Mouse (Mus musculus): ENCODE data around the gene Fam71e1. TPM values are rescaled to one million over a fixed set of nuclear protein-coding genes. Genes with fewer than 3 reads are reported as not detected.

The Fam71e1 gene
- polyA plus RNA-seq (2016; fragmentation: Nextera tagmentation; extraction: Ambion mirVana) = 32.4 and 35.1 TPM in 2 replicates

GRCm38 (mm10) chr7:44495992-44496770 is at the start of gene Fam71e1, which contains the start of gene Emc10:
TSS of gene Fam71e1 (plus strand) at chr7:44496581.
TSS of gene Emc10 (minus strand) at chr7:44496529.
- Histone ChIP-seq H3K4me1 (peaks cover 24% of the 10 kb centered on the region), H3K27ac (replicated peaks) (peak within 1 kb of the TSS; percentile 97), H3K4me3 (peak within 1 kb of the TSS; percentile 80), H3K27me3 (peaks cover 24% of the 10 kb centered on the region), H3K9me3 (no peaks in the 10 kb centered on the region), H3K36me3 (peaks cover 27% of the 10 kb centered on the region), H3K4me2 (replicated peaks) (peak within 1 kb of the TSS; percentile 83), H3K9ac (replicated peaks) (peak within 1 kb of the TSS; percentile 88)
- 1% methylated on average over 58 of the region's 58 CpGs for WGBS
- peak; percentile 96 for ATAC-seq (ENCODE audit: low FRiP score, low read depth)

- Histone ChIP-seq H3K36me3 (peaks cover 81% of the 10 kb centered on the region), H3K9ac (replicated peaks) (no peak overlapping the region), H3K27me3 (no peaks in the 10 kb centered on the region), H3K9me3 (no peaks in the 10 kb centered on the region), H3K4me2 (replicated peaks) (no peak overlapping the region), H3K4me1 (peaks cover 21% of the 10 kb centered on the region; the same call in 1 of the 2 replicates), H3K27ac (replicated peaks) (0 out of 2 replicates have a peak overlapping the region, but pooled peaks have one; percentile 39), H3K4me3 (no peak overlapping the region)
- no peak for ATAC-seq (ENCODE audit: low FRiP score, low read depth)
- WGBS = 18% methylated on average over 3 of the region's 3 CpGs
These were observed 43.1 kb upstream of the Fam71e1 start for GRCm38 (mm10) chr7:44453256-44453655.

- H3K36me3 ChIP-seq = peaks cover 82% of the 10 kb centered on the region
- H3K27ac ChIP-seq (replicated peaks) = no peak overlapping the region
- no peaks in the 10 kb centered on the region for H3K9me3 ChIP-seq
- H3K27me3 ChIP-seq = peaks cover 13% of the 10 kb centered on the region
- H3K9ac ChIP-seq (replicated peaks) = no peak overlapping the region
- peaks cover 19% of the 10 kb centered on the region; the same call in 1 of the 2 replicates for H3K4me1 ChIP-seq
- 86% methylated on average over 1 of the region's 1 CpGs for WGBS
- no peak for ATAC-seq (ENCODE audit: low FRiP score, low read depth)
- H3K4me2 ChIP-seq (replicated peaks) = no peak overlapping the region
- H3K4me3 ChIP-seq = no peak overlapping the region
These were observed 40.1 kb upstream of the Fam71e1 start for GRCm38 (mm10) chr7:44456302-44456701.

GRCm38 (mm10) chr7:44460067-44460466 is 36.3 kb upstream of the Fam71e1 start:
- peaks cover 29% of the 10 kb centered on the region for H3K27me3 ChIP-seq
- H3K9me3 ChIP-seq = no peaks in the 10 kb centered on the region
- H3K27ac ChIP-seq (replicated peaks) = no peak overlapping the region
- no peak for ATAC-seq (ENCODE audit: low FRiP score, low read depth)
- H3K4me1 ChIP-seq = peaks cover 28% of the 10 kb centered on the region
- H3K4me3 ChIP-seq = no peak overlapping the region
- peaks cover 84% of the 10 kb centered on the region for H3K36me3 ChIP-seq
- 80% methylated on average over 6 of the region's 6 CpGs for WGBS
- no peak overlapping the region for H3K9ac ChIP-seq (replicated peaks)
- H3K4me2 ChIP-seq (replicated peaks) = no peak overlapping the region

GRCm38 (mm10) chr7:44460767-44461502 is 35.4 kb upstream of the Fam71e1 start:
- H3K9ac ChIP-seq (replicated peaks) = no peak overlapping the region
- no peak overlapping the region for H3K4me2 ChIP-seq (replicated peaks)
- no peak overlapping the region for H3K27ac ChIP-seq (replicated peaks)
- H3K4me1 ChIP-seq = peaks cover 34% of the 10 kb centered on the region
- no peak overlapping the region for H3K4me3 ChIP-seq
- WGBS = 82% methylated on average over 31 of the region's 31 CpGs
- H3K27me3 ChIP-seq = peaks cover 29% of the 10 kb centered on the region
- ATAC-seq (ENCODE audit: low FRiP score, low read depth) = no peak
- H3K9me3 ChIP-seq = no peaks in the 10 kb centered on the region
- peaks cover 76% of the 10 kb centered on the region for H3K36me3 ChIP-seq

GRCm38 (mm10) chr7:44461503-44462217 is 34.7 kb upstream of the Fam71e1 start:
- ATAC-seq (ENCODE audit: low FRiP score, low read depth) = no peak
- Histone ChIP-seq H3K4me3 (no peak overlapping the region), H3K4me2 (replicated peaks) (no peak overlapping the region), H3K9me3 (no peaks in the 10 kb centered on the region), H3K9ac (replicated peaks) (no peak overlapping the region), H3K4me1 (peaks cover 36% of the 10 kb centered on the region), H3K27ac (replicated peaks) (no peak overlapping the region), H3K36me3 (peaks cover 69% of the 10 kb centered on the region), H3K27me3 (peaks cover 29% of the 10 kb centered on the region)
- WGBS = 73% methylated on average over 57 of the region's 57 CpGs

GRCm38 (mm10) chr7:44462218-44463055 is 33.9 kb upstream of the Fam71e1 start:
- Histone ChIP-seq H3K4me2 (replicated peaks) (no peak overlapping the region), H3K9ac (replicated peaks) (no peak overlapping the region), H3K36me3 (peaks cover 61% of the 10 kb centered on the region), H3K27ac (replicated peaks) (no peak overlapping the region), H3K9me3 (no peaks in the 10 kb centered on the region), H3K4me1 (peaks cover 44% of the 10 kb centered on the region), H3K27me3 (peaks cover 29% of the 10 kb centered on the region), H3K4me3 (no peak overlapping the region)
- ATAC-seq (ENCODE audit: low FRiP score, low read depth) = no peak
- 29% methylated on average over 76 of the region's 77 CpGs for WGBS

- H3K9ac ChIP-seq (replicated peaks) = no peak overlapping the region
- 45% methylated on average over 8 of the region's 8 CpGs for WGBS
These were observed 33.3 kb upstream of the Fam71e1 start for GRCm38 (mm10) chr7:44463056-44463425.

GRCm38 (mm10) chr7:44463556-44464225 is 32.7 kb upstream of the Fam71e1 start:
- Histone ChIP-seq H3K36me3 (peaks cover 48% of the 10 kb centered on the region), H3K4me1 (peaks cover 49% of the 10 kb centered on the region), H3K27me3 (peaks cover 29% of the 10 kb centered on the region)

More at GRCm38 (mm10) chr7:44463056-44463425, 33.3 kb upstream of the Fam71e1 start:
- Histone ChIP-seq H3K27ac (replicated peaks) (no peak overlapping the region), H3K4me2 (replicated peaks) (no peak overlapping the region), H3K27me3 (peaks cover 29% of the 10 kb centered on the region), H3K9me3 (no peaks in the 10 kb centered on the region), H3K4me1 (peaks cover 44% of the 10 kb centered on the region), H3K4me3 (no peak overlapping the region), H3K36me3 (peaks cover 55% of the 10 kb centered on the region)
- ATAC-seq (ENCODE audit: low FRiP score, low read depth) = no peak

GRCm38 (mm10) chr7:44464511-44464910 is 31.9 kb upstream of the Fam71e1 start:
- Histone ChIP-seq H3K4me3 (no peak overlapping the region), H3K4me1 (peaks cover 55% of the 10 kb centered on the region), H3K27me3 (peaks cover 29% of the 10 kb centered on the region), H3K36me3 (peaks cover 41% of the 10 kb centered on the region), H3K27ac (replicated peaks) (peak overlapping the region; percentile 89), H3K4me2 (replicated peaks) (peak overlapping the region; percentile 6; the same call in 1 of the 2 replicates), H3K9me3 (no peaks in the 10 kb centered on the region), H3K9ac (replicated peaks) (0 out of 2 replicates have a peak overlapping the region, but pooled peaks have one; percentile 12)
- WGBS = 15% methylated on average over 4 of the region's 4 CpGs
- ATAC-seq (ENCODE audit: low FRiP score, low read depth) = no peak

More at GRCm38 (mm10) chr7:44463556-44464225, 32.7 kb upstream of the Fam71e1 start:
- Histone ChIP-seq H3K27ac (replicated peaks) (peak overlapping the region; percentile 89), H3K4me2 (replicated peaks) (no peak overlapping the region), H3K4me3 (no peak overlapping the region), H3K9me3 (no peaks in the 10 kb centered on the region), H3K9ac (replicated peaks) (no peak overlapping the region)
- WGBS = 92% methylated on average over 10 of the region's 10 CpGs
- no peak for ATAC-seq (ENCODE audit: low FRiP score, low read depth)

Measured in midbrain, embryonic 12.5 days (tissue).